Mouse (Mus musculus) neural tube, embryonic 13.5 days (tissue): Measurements from ENCODE around the gene Utf1. TPM values are rescaled to one million over a fixed set of nuclear protein-coding genes. Genes with fewer than 3 reads are reported as not detected.

ENCODE experiments used
- microRNA counts: library from miRNA; unstranded; fragments of <30 nt; microRNA quantifications from one replicate; lab custom pipeline; 2016
- microRNA-seq: library from miRNA; unstranded; fragments of <30 nt; microRNA quantifications from one replicate; pipeline ENCODE4, GENCODE M21; 2016
- polyA plus RNA-seq: library from polyadenylated mRNA; unstranded; fragments of >200 nt; fragmentation: Nextera tagmentation; extraction: Ambion mirVana; gene quantifications from 2 replicates; pipeline ENCODE4 v1.2.1, GENCODE M21; 2015

Gene Utf1
- polyA plus RNA-seq, 1 experiment from 2014 or later = not detected

MicroRNA genes within 50 kb of the gene (microRNA counts, 519-probe panel; counts per million panel counts)
- microRNA mmu-miR-202-3p (lab: Ali Mortazavi, UCI) = not detected
- 1,590 counts per million, percentile 7 among the panel's probes with 10 or more counts for microRNA mmu-miR-202-5p (lab: Ali Mortazavi, UCI)

Small RNA genes lying within 50 kb of the gene (microRNA-seq; reads per million reads assigned to microRNA genes)
- gene Mir202 = 0.44 reads per million
- gene Mir7062 = not detected
- not detected for gene mmu-mir-7686

Other genes with a start within 250 kb of the Utf1 start
- gene Adgra1, start 109.6 kb upstream of the Utf1 start, polyA plus RNA-seq = 23.9 and 29.2 TPM in 2 replicates
- gene Kndc1, start 49.1 kb upstream of the Utf1 start, polyA plus RNA-seq = 5.8 and 6.0 TPM in 2 replicates
- gene 6430531B16Rik, start 35.0 kb downstream of the Utf1 start, polyA plus RNA-seq = 0.68 and 0.71 TPM in 2 replicates
- 3.3 and 3.4 TPM in 2 replicates for gene Adam8, start 48.8 kb downstream of the Utf1 start, polyA plus RNA-seq
- 50.7 and 55.5 TPM in 2 replicates for gene Zfp511, start 92.6 kb downstream of the Utf1 start, polyA plus RNA-seq
- gene Tubgcp2, start 92.9 kb downstream of the Utf1 start, polyA plus RNA-seq = 51.4 and 51.7 TPM in 2 replicates
- 18.1 and 23.3 TPM in 2 replicates for gene Msx3, start 105.3 kb downstream of the Utf1 start, polyA plus RNA-seq
- 95.9 and 99.9 TPM in 2 replicates for gene Caly, start 138.8 kb downstream of the Utf1 start, polyA plus RNA-seq
- not detected in 2 replicates for gene Prap1, start 149.6 kb downstream of the Utf1 start, polyA plus RNA-seq
- 24.8 and 33.0 TPM in 2 replicates for gene Fuom, start 158.7 kb downstream of the Utf1 start, polyA plus RNA-seq
- 9.7 and 11.4 TPM in 2 replicates for gene Paox, start 172.0 kb downstream of the Utf1 start, polyA plus RNA-seq
- 125 and 132 TPM in 2 replicates for gene Echs1, start 172.7 kb downstream of the Utf1 start, polyA plus RNA-seq
- 28.2 and 31.7 TPM in 2 replicates for gene Mtg1, start 193.8 kb downstream of the Utf1 start, polyA plus RNA-seq
- gene Sprn, start 211.1 kb downstream of the Utf1 start, polyA plus RNA-seq = 9.4 and 13.1 TPM in 2 replicates
- gene Olfr522, start 221.0 kb downstream of the Utf1 start, polyA plus RNA-seq = not detected in 2 replicates
- gene Olfr523, start 229.4 kb downstream of the Utf1 start, polyA plus RNA-seq = not detected in 2 replicates